Mouse (Mus musculus): Measurements from ENCODE around the gene Hook1. TPM values are rescaled to one million over a fixed set of nuclear protein-coding genes. Genes with fewer than 3 reads are reported as not detected.

Hook1 gene
- total RNA-seq, 2 experiments from 2014 or later = 56.0 to 75.6 TPM

Other genes starting within 250 kb of the Hook1 start
- gene Cyp2j13, start 110.3 kb downstream of the Hook1 start, total RNA-seq (2021) = 1 to 10 TPM; 1.6 to 1.9 TPM
- 1 to 10 TPM; 2.9 to 3.8 TPM for gene Cyp2j12, start 173.9 kb downstream of the Hook1 start, total RNA-seq (2021)

Measured in left cerebral cortex, postnatal 36 days (tissue).